Mouse (Mus musculus) right cerebral cortex, adult 2 months (tissue): Measurements from ENCODE around the gene Ift122.
"Not testable (repeated sequence)": the region's sequence is repeated elsewhere in the genome, so short reads cannot be mapped to it uniquely, and the experiment has no call there.

Experiments
- DNase-seq, 2 experiments: peaks; one replicate each; pipeline ENCODE4 v3.0.0; 2021 to 2022; ENCODE audit warnings: low spot score in 2 of 2

Ift122 gene

DNA sequence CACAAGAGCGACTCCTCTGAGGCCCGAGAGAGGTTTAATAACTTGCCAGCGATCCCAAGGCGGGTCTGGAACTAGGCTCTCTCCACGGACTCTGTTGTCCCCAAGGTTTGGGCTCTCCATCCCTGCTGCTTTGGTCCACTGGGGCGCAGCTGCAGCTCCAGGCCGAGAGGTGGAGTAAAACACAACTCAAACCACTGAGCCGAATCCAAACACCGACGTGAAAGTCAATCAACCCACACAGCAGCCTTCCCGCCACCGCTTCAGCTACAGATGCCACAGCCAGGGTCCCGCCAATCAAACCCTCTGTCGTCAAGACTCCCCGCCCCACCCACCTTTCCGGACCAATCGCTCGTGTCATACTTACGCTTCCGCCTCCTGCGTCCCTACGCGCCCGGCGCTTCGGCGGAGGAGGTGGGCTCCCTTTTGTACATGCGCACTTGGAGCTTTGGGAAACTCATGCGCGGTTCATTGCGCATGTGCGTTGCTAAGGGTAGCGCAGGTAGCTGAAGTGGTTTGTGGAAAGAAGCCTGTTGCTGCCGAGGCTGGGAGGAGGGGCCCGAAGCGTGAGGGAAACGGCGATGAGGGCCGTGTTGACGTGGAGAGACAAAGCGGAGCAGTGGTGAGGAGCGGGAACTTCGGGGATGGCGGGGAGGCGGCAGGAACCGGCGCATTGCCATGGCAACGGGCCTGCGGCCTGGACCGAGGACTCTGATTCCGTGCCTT lies at the start of gene Ift122, which contains the start of gene Mbd4:
Gene Ift122, plus strand, starts transcription at position 380 of the 723 bp plus-strand sequence.
Gene Mbd4, minus strand, starts transcription at position 281 of the 723 bp plus-strand sequence.
- peak; percentile 98 to 99 for DNase-seq

DNA sequence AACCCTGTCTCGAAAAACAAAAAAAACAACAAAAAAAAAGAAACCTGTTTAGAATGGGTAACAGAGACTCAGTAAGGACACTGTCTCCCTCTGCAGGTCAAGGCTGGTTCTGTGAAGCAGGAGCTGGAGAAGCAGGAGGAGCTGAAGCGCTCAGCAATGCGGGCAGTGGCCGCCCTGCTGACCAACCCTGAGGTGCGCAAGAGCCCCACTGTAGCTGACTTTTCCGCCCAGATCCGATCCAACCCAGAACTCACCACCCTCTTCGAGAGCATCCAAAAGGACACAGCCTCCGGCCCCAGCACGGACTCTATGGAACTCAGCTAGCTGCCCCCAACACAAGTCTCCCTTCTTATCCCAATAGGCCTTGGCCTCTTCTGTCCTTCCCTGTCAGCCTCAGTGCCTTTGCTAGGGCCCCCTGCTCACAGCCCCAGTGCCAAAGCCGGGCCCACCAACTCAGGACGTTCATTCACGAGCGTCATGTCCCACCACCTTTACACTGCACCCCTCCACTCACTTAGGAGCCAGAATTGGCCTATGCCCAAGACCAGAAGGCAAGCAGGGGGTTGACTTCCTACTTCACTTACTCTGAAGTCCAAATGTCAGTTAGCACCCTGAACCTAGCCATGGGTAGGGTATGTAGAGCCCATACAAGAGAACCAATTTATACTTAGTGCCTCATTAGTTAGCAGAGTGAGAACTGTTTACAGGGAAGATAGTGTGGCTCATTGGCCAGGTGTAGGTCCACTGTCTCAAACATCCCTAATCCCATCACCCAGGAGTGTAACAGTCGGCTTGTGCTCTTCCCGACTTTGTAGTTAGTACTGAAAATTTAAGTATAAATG lies 49.5 kb upstream of the Ift122 start:
- DNase-seq, result peak; percentile 82 to 87

DNA sequence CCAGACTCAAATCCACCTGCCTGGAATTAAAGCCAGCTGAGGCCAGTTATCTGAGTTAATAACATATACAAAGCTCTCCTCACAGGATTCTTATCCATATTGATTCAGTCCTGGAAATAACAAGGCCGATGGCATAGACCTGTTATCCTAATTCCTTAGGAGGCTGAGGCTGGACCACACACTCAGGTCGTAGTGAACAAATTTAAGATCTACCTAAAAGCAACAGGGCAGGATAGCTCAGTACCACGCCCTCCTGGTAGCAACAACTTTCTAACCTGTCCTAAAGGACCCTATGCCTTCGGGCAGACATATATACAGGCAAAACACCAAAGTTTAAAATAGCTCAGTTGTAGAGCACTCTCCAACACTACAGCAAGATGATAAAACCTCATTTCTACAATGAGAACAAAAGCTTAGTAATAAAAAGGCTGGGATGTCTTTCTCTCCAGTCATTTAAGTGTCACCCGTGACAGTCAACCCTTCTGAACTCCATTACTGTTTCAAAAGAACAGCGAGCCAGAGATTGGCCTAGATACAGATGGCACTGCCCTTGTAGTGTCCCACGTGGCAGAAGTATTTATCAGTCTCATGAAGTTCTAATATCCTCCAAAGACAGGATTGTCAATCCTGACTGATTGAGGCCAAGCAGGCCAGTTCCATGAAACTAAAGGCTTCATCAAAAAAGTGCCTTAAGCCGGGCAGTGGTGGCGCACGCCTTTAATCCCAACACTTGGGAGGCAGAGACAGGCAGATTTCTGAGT lies 48.7 kb upstream of the Ift122 start:
- no peak for DNase-seq

DNA sequence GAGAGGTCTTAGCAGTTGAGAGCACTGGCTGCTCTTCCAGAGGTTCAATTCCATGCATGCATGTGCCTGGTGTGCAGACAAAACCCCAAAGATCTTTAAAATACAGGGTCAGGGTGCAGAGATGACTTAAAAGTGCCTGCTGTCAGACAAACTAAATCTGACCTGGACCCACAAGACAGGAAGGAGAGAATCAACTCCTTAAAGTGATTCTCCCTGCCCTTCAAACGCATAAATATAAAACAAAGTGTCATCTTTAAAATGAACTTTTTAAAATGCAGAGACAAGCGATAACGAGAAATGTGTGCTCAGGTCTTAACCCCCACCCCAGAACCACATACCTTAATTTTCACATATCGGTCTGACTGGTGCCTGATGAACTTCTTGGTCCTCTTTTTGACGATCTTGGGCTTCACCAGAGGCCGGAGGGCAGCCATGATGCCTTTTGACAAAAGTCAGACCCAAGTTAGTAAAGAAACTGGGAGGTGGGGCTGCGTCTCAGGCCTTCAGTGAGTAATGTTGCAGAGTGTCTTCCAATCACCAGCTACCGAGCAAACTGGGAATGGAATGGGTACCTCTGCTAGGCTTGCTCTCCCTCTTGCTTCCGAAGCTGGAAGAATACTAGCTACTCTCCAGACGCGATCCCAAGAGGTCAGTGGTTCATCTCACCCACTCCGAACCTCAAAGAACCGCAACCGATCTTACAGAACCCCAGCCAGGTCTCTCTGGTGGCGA lies 45.6 kb upstream of the Ift122 start:
- DNase-seq, result no peak

DNA sequence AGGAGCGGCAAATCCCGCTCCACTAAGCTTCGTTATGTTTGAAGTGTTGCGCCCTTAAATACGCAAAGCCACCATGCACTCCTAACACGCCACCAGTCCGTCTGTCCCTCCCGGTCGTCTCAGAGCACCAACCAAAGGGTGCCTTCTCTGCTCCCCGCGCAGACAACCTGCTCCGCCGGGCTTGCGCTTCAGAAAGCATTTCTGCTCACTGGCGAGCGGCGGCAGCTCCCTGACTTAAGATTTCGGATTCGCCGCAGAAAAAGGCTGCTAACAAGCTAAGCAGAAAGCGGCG lies 45.1 kb upstream of the Ift122 start:
- DNase-seq, result no peak

DNA sequence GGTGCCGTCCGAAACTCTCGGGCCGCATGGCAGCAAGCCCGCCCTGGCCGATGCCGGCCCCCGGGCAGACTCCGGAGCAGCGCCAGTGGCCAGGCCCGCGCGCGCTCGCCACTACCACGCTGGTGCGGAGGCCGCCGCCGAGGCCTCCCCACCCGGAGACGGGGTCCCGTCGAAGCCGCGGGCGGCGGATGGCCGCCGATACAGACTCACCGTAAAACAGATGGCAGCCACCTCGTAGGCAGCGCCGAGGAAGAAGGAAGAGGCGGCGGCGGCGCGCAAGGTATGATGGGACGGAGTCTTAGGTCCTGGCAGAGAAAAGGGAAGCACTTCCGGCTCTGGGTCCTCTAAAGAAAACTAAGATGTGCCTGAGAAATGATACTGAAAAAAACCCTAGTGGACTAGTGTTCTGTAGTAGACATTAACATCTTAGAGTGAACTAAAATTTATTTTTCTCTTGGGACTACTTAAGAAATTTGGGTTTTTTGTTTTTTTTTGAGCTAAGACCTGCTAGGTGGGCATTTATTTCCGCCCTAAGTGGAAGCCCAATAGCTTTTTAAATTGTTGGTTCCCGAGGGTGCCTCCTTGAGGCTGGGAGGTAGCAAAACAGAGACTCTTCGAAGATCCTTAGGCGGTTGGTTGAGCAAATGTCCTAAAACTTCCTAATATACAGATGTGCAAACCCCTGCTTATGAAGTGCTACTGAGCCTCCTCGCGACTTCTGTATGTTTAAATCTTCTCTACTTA lies 44.6 kb upstream of the Ift122 start, which contains the start of gene Rpl32:
Gene Rpl32, minus strand, starts transcription at position 260 of the 744 bp plus-strand sequence.
- DNase-seq, result peak; percentile 89 to 91

DNA sequence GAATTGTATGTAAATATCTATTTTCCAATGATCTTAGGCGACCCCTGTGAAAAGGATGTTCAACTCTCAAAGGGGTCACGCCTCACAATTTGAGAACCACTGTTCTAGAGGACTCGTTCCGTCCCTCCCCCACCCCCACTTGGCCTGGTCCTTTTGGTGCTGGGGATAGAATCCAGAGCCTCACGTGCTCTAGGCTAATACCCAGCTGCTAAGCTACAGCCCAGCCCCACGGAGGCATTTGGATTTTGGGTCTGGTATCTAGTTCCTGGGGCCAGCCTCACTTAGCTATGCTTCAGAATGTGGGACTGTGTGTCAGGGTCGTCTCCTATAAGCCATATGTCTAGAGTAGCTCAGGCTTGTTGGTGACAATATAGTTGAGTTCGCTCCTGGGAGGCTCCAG lies 41.7 kb upstream of the Ift122 start:
- no peak for DNase-seq

DNA sequence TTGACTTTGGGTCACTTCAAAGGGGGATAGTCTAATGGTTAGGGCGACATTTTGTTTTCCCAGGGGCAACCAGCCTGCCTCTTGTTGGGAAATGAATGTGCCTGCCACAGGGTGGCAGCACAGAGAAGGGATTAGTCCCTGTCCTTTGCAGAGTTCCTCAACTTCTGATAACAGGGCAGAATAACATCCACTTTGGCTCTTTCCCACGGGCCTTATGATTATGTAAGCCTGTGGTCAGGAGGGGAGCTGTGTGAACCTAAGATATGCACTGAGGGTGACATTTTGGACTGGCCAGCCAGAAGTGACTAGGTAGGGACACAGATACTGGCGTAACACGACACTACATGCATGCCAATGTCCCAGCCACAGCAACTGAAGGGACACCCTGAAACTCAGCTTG lies 39.2 kb upstream of the Ift122 start:
- peak; percentile 50 to 70 for DNase-seq

DNA sequence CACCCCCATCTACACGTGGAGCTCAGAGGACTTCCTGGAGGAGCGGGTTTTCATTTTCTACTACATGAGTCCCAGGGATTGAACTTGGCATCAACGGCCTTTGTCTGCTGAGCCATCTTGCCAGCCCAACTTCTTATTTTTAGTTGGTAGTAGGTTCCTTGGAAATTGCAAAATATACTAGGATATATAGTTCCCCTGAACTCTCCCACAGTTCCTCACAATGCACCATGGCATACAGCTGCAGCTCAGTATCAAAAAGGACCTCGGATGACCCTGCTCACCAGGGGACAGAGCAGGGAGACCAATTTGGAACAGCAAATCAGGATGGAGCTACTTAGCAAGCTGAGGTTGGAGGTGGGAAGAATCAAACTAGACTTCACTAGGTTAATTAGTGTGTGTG lies 38.2 kb upstream of the Ift122 start:
- DNase-seq, result no peak

DNA sequence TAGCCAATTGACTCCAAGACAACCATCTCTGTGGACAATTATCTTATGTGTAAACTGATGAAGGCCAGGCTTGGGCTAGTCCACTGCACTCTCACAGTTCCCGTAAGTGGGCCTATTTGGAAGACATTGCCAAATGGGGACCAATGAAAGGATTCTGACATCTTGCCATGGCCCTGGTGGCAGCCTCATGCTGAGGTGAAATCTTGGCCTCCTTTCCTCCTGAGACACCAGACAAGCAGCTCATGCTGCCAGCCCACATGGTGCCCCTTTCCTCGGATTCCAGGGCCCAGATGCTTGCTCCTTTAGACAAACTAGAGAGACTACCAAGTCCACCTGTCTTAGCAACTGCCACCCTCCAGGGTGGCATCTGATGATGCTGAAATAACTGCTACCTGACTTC lies 35.1 kb upstream of the Ift122 start:
- no peak for DNase-seq

DNA sequence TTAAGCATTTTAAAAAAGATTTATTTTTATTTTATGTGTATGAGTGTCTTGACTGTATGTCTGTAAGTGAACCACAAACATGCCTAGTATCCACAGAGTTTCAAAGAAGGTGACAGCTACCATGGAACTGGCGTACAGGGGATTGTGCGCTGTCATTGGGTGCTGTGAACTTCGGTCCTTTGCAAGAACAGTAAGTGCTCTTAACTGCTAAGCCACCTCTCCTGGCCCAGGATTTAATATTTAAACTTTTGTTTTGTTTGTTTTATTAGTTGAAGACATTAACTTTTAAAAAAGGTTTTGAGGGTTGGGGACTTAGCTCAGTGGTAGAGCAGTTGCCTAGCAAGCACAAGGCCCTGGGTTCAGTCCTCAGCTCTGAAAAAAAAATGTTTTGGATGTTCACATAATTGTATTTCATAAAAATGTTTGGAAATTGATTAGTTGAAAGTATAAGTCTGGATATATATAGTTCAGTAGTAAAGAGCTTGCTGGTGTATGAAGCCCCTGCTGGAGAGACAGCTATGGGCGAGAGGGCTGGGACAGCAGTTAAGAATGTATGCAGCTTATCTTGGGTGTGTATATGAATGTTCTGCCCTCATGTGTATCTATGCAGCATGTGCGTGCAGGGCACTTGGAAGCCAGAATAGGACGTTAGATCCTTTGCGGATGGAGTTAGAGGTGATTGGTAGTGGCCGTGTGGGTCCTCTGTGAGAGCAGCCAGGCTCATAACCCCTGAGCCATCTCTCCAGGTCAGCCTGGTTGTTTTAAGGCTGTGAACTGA lies 31.9 kb upstream of the Ift122 start:
- DNase-seq, result no peak

DNA sequence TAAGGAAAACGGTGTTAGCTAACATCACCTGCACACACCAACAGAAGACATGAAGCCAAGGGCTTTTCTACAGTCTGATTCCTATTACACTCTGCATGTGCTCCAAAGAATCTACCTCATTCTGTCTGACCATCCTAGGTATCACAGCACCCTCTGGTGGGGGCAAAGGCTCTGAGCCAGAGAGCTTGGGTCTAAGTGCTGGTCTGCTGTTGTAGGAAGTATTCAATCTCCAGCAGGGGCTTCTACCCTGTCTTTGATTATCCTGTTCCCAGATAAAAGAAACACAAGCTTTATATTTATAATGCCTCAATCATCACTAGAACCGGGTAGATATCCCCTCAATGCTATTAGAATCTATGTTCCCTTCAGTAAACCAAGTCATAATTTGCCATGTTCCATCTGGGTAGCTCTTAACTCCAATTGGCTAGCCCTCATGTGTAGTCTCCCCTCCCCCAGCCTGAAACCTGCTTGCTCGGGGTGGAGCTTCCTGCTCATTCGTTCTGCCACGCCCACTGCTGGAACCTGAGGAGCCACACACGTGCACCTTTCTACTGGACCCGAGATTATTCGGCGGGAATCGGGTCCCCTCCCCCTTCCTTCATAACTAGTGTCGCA lies 29.3 kb upstream of the Ift122 start:
- DNase-seq, result not testable (repeated sequence)

DNA sequence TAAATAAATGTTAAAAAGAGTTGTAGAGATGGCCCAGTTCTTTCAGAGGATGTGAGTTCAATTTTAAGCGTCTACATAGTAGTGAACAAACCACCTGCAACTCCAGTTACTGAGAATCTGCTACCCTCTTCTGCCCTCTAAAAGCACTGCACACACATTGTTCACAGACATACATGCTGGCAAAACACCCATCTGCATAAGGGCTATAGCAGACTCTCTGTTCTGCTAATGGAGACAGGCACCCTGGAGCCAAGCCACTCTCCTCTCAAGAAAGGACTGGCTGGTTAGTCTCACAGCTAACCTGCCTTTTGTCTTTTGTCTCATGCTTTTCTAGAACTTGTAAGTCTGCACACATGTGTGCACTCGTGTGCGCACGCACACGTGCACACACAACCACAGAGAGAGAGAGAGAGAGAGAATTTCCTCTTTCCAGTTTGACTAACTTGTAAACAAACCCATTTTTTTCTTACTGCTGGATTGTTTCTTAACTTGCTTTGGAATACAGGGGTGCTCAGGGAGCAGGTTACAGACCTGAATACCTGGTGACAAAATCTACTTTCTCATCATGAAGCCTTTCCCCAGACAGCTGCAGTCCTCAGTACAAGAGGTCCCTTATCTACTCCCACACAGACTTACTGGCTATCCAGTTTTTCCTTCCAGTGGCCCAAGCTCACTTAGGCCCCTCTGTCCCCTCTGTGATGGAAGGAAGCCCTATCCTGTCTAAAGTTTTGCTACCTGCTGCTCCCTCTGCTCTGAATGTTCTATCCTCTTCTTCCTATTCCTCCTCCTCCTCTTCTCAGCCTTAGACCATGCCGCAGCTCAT lies 22.3 kb upstream of the Ift122 start:
- DNase-seq, result no peak

DNA sequence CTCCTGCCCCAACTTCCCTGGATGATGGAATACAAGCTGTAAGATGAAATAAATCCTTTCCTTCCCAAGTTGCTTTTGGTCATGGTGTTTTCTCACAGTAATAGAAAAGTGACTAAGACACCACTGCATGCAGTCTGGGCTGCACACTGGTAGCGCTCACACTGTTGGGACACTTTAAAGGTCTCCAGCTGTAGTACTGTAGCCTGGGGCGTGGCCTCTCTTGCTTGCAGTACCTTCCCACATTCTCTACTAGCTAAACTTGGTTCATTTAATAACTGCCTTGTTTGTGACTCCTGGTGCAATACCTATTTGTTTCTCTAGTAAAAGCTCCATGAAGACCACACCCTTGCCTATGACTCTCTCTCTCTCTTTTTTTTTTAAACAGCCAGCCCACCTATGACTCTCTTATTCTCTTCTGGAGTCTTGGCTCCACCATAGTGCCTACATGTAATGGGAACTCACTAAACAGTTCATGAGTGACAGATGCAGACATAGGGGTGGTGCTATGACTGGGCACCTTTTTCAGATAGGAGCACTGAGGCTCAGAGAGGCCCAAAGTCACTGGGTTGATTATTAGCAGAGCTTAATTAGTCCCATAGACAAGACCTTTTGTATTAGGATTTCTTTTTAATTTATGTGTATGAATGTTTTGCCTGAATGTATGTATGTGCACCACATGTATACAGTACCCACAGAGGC lies 21.0 kb upstream of the Ift122 start:
- DNase-seq, result no peak

DNA sequence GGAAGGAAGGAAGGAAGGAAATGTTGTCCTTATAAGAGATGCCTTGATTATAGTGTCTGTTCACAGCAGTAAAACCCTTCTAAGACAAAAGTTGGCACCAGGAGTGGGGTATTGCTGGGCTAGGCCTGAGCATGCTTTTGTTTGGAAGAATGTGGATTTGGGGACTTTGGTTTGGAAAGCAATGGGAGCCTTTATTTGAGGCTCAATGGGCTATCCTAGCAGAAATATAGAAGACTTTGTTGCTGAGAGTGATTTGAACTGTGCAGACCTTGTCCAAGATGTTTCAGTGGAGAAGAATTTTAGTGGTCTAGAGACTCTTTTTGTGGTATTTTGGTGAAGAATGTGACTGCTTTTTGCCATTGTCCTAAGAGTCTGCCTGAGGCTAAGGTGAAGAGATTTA lies 19.4 kb upstream of the Ift122 start:
- no peak for DNase-seq

DNA sequence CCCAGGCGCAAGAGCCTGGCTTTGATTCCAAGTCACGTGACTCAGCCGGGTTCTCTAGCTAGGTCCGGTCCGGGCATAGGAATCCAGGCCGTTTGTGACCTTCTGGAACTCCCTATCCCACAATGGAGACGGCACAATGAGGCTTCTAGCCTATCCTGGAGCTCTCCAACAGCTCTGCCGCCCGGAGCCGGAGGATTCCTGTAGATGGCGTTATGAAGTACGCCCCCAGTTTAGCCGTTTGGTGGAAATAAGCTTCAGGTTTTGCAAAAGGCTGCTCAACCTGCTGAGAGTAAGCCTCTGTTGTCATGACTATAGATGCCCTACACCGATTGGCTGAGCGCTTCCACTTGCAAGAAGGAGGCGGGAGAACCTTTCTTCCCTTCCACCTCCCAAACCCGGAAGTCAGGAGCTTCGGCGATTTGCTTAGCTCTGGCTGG lies 15.1 kb upstream of the Ift122 start, which contains the start of gene Efcab12:
Gene Efcab12, minus strand, starts transcription at position 252 of the 437 bp plus-strand sequence.
- peak; percentile 76 to 79 for DNase-seq

DNA sequence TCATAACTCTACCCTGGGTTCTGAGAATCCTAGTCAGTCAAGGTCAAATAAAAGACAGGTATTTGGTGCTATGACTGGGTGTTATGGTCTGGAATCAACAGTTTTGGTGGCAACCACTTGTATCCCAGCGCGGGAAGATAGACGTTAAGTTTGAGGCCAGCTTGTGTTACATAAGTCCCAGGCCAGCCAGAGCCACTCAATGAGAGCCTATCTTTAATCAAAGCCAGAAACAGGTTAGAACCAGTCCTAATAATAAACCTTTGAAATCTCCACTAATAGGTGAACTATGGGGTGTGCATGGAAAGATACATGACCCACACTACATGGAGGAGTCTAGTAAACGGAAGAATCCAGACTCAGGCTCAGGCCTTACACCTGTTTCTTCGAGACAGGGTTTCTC lies 14.5 kb upstream of the Ift122 start:
- DNase-seq, result no peak

DNA sequence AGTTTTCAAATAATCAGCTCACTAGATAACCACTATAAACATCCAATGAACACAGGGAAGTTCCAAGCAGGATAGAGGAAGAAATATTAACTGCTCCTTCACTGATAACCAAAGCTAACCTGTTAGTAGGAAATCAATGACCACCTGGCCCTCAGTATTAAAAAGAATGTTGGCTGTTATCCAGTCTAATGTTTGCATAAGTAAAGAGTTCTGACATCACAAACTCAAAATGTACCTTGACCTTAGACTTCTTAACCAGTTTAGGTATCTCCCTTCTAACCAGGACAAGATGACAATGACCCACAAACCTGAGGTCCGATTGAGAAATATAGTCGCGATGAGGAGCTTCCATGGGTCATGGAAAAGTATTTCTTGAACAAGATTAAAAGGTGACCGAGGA lies 8.3 kb upstream of the Ift122 start:
- no peak for DNase-seq
